Mouse (Mus musculus) bone marrow, adult 2 months (tissue): ENCODE results near the gene Usp48.

Experiments used
- CTCF ChIP-seq: fragments of 200-500 bp; IDR thresholded peaks from 2 replicates; pipeline ENCODE4 v1.5.1; 2011; ENCODE audit warnings: low read length, control low read depth; ENCODE audit not compliant: control insufficient read depth, insufficient read depth
- POLR2A ChIP-seq: fragments of 200-500 bp; IDR thresholded peaks from 2 replicates; pipeline ENCODE4 v1.6.1; 2011; ENCODE audit warnings: low read depth, mild to moderate bottlenecking, control low read depth, low read length, borderline replicate concordance; ENCODE audit not compliant: control insufficient read depth

- no peak for TF ChIP-seq CTCF
- TF ChIP-seq POLR2A, result no peak
Measured at GRCm38 (mm10) chr4:137700960-137701359, 107.4 kb downstream of the Usp48 start.
